Mouse (Mus musculus) testis, adult 2 months (tissue): Measurements from ENCODE around the gene Wfs1. TPM values are rescaled to one million over a fixed set of nuclear protein-coding genes. Genes with fewer than 3 reads are reported as not detected.

Experiments used
- H3K27ac ChIP-seq: fragments of 200-500 bp; 2 replicates; pipeline ENCODE4 v1.5.1; 2012; ENCODE audit warnings: low read depth, low read length; ENCODE audit not compliant: control insufficient read depth, insufficient read depth
- H3K27me3 ChIP-seq: fragments of 200-500 bp; 2 replicates; pipeline ENCODE4 v1.6.1; 2012; ENCODE audit warnings: mild to moderate bottlenecking, low read length, moderate library complexity; ENCODE audit not compliant: control insufficient read depth, insufficient read depth
- H3K36me3 ChIP-seq: fragments of 200-500 bp; 2 replicates; pipeline ENCODE4 v1.6.1; 2012; ENCODE audit warnings: mild to moderate bottlenecking, low read length; ENCODE audit not compliant: control insufficient read depth, insufficient read depth
- H3K4me1 ChIP-seq: fragments of 200-500 bp; 2 replicates; pipeline ENCODE4 v1.6.1; 2012; ENCODE audit warnings: low read length; ENCODE audit not compliant: control insufficient read depth, insufficient read depth
- H3K4me3 ChIP-seq: fragments of 200-500 bp; 2 replicates; pipeline ENCODE4 v1.5.1; 2012; ENCODE audit warnings: low read depth, mild to moderate bottlenecking, low read length, moderate library complexity, mixed read lengths; ENCODE audit not compliant: control insufficient read depth
- CTCF ChIP-seq: fragments of 200-500 bp; IDR thresholded peaks from 2 replicates; pipeline ENCODE4 v1.5.1; 2012; ENCODE audit warnings: low read depth, mild to moderate bottlenecking, inconsistent platforms, low read length, moderate library complexity; ENCODE audit not compliant: control insufficient read depth, insufficient read depth, insufficient replicate concordance
- POLR2A ChIP-seq: fragments of 200-500 bp; IDR thresholded peaks from 2 replicates; pipeline ENCODE4 v1.6.1; 2012; ENCODE audit warnings: low read depth, mild to moderate bottlenecking, inconsistent platforms, low read length, moderate library complexity; ENCODE audit not compliant: control insufficient read depth
- polyA plus RNA-seq: library from polyadenylated mRNA; depleted of rRNA; stranded (reverse); fragments of >200 nt; gene quantifications from 2 replicates; pipeline ENCODE4 v1.2.3, GENCODE M21; 2012

The Wfs1 gene
- polyA plus RNA-seq, 1 experiment, result 1.6 TPM

DNA sequence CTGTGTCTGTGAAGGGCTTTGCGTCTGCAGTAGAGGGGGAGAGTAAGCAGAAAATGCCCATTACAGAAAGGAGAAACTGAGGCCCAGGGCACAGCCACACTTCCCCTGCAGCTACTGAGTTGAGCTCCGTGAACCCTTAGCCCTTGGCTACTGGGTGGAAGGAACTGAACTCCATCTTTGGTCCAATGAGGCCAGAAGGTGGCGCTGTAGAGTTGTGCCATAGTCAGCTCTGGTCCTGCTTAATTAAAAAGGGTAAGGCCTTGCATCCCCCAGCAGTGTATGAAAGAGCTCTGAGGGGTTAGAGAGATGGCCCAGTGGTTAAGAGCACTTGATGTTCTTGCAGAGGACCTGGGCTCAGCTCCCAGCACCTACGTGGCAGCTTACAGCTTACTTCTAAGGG is 60.3 kb downstream of the Wfs1 start:
- H3K4me1 ChIP-seq, result no peaks in the 10 kb centered on the region
- TF ChIP-seq POLR2A (no peak), CTCF (peak; percentile 47; the same call in 1 of the 2 replicates)
- no peaks in the 10 kb centered on the region for H3K27me3 ChIP-seq
- no peak overlapping the region for H3K4me3 ChIP-seq
- no peak overlapping the region for H3K27ac ChIP-seq
- no peaks in the 10 kb centered on the region for H3K36me3 ChIP-seq

- H3K27ac ChIP-seq, result no peak overlapping the region
- H3K4me1 ChIP-seq, result no peaks in the 10 kb centered on the region
- no peaks in the 10 kb centered on the region for H3K27me3 ChIP-seq
- no peaks in the 10 kb centered on the region for H3K36me3 ChIP-seq
- TF ChIP-seq POLR2A, result no peak
- TF ChIP-seq CTCF, result no peak
- no peak overlapping the region for H3K4me3 ChIP-seq
These were observed 64.9 kb downstream of the Wfs1 start for GRCm38 (mm10) chr5:36923826-36924700.

DNA sequence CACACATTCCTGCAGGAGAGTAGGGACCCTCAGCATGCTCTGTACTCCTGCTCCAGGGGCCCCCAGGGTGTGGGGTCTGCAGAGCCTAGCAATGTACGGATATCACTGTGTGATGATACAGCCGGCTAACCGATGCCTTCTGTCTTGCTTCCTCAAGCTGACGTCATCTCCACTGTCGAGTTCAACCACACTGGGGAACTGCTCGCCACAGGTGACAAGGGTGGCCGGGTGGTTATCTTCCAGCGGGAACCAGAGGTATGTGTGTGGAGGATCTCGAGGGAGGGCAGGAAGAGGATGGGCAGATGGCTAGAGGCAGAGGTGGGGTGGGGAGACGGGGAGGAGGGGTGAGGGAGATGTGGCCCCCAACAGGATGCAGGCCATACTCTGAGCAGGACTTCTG is 66.2 kb downstream of the Wfs1 start:
- TF ChIP-seq CTCF, result no peak
- no peak for TF ChIP-seq POLR2A
- H3K4me1 ChIP-seq, result no peaks in the 10 kb centered on the region

GRCm38 (mm10) chr5:36921871-36922270 is 67.1 kb downstream of the Wfs1 start:
- Histone ChIP-seq H3K27me3 (no peaks in the 10 kb centered on the region), H3K27ac (no peak overlapping the region), H3K4me3 (no peak overlapping the region), H3K4me1 (no peaks in the 10 kb centered on the region), H3K36me3 (no peaks in the 10 kb centered on the region)
- TF ChIP-seq CTCF (no peak), POLR2A (no peak)

More for the DNA sequence above, 66.2 kb downstream of the Wfs1 start:
- Histone ChIP-seq H3K27me3 (no peaks in the 10 kb centered on the region), H3K4me3 (no peak overlapping the region), H3K36me3 (no peaks in the 10 kb centered on the region), H3K27ac (no peak overlapping the region)

GRCm38 (mm10) chr5:36920072-36920471 is 68.9 kb downstream of the Wfs1 start:
- Histone ChIP-seq H3K36me3 (no peaks in the 10 kb centered on the region), H3K4me1 (peaks cover 3% of the 10 kb centered on the region; the same call in 1 of the 2 replicates), H3K27ac (no peak overlapping the region), H3K4me3 (no peak overlapping the region), H3K27me3 (no peaks in the 10 kb centered on the region)
- TF ChIP-seq CTCF, result no peak
- TF ChIP-seq POLR2A, result no peak

- Histone ChIP-seq H3K4me3 (no peak overlapping the region), H3K36me3 (no peaks in the 10 kb centered on the region), H3K27me3 (no peaks in the 10 kb centered on the region), H3K4me1 (peaks cover 3% of the 10 kb centered on the region; the same call in 1 of the 2 replicates), H3K27ac (no peak overlapping the region)
- TF ChIP-seq CTCF, result no peak
These were observed 71.0 kb downstream of the Wfs1 start for GRCm38 (mm10) chr5:36918016-36918415.

DNA sequence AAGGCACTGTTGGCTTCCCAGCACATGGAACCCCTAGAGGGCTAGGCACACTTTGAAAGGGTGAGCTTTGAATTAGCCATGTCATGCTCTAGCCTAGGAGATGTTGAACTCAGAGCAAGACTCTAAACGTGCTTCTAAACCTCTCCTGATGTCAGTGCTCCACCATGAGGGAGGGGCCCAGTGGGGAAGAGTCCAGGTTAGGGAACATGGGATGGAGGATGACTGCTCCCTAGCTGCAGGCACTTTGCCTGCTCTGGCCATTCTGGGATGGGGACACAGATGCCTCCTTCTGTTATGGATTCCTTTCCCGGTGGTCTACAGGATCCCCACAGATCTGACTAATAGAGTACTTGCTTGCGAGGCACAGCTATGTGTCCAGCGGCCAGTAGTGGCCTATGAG is 71.8 kb downstream of the Wfs1 start:
- Histone ChIP-seq H3K4me3 (no peak overlapping the region), H3K27ac (no peak overlapping the region), H3K4me1 (peaks cover 3% of the 10 kb centered on the region; the same call in 1 of the 2 replicates), H3K27me3 (no peaks in the 10 kb centered on the region), H3K36me3 (no peaks in the 10 kb centered on the region)
- no peak for TF ChIP-seq CTCF
- TF ChIP-seq POLR2A, result no peak
